Mouse (Mus musculus) limb, embryonic 14.5 days (tissue): Measurements from ENCODE around the gene Hectd4. TPM values are rescaled to one million over a fixed set of nuclear protein-coding genes. Genes with fewer than 3 reads are reported as not detected.

ENCODE experiments used
- ATAC-seq: fragments of 200-750 bp; cut with Nextera tagmentation; 2 replicates; pipeline ENCODE4 v1.8.0; 2017; ENCODE audit warnings: low read depth, moderate number of reproducible peaks, moderate TSS enrichment; ENCODE audit not compliant: low FRiP score
- DNase-seq: peaks from one replicate; pipeline ENCODE4 v3.0.0-alpha.2; 2015; ENCODE audit warnings: low spot score
- H3K27ac ChIP-seq: fragments of 300-500 bp; sonication (generic); replicated peaks from 2 replicates; pipeline ENCODE4 v1.5.1; 2014; ENCODE audit warnings: low read depth, mild to moderate bottlenecking, low read length, moderate library complexity, mixed read lengths
- H3K27me3 ChIP-seq: fragments of 300-500 bp; sonication (generic); 2 replicates; pipeline ENCODE4 v1.6.1; 2014; ENCODE audit warnings: low read length, mixed read lengths; ENCODE audit not compliant: control insufficient read depth, insufficient read depth
- H3K36me3 ChIP-seq: fragments of 300-500 bp; sonication (generic); 2 replicates; pipeline ENCODE4 v1.6.1; 2014; ENCODE audit warnings: mild to moderate bottlenecking, low read length, moderate library complexity, mixed read lengths; ENCODE audit not compliant: control insufficient read depth, insufficient read depth
- H3K4me1 ChIP-seq: fragments of 300-500 bp; sonication (generic); 2 replicates; pipeline ENCODE4 v1.6.1; 2014; ENCODE audit warnings: antibody characterized with exemption, low read length, mixed read lengths; ENCODE audit not compliant: control insufficient read depth, insufficient read depth
- H3K4me2 ChIP-seq: fragments of 300-500 bp; sonication (generic); replicated peaks from 2 replicates; pipeline ENCODE4 v1.6.1; 2014; ENCODE audit warnings: low read depth, mild to moderate bottlenecking, low read length, moderate library complexity; ENCODE audit not compliant: severe bottlenecking
- H3K4me3 ChIP-seq: fragments of 300-500 bp; sonication (generic); replicated peaks from 2 replicates; pipeline ENCODE4 v1.5.1; 2014; ENCODE audit warnings: low read length
- H3K9ac ChIP-seq: fragments of 300-500 bp; sonication (generic); 2 replicates; pipeline ENCODE4 v1.6.1; 2014; ENCODE audit warnings: mild to moderate bottlenecking, low read depth, low read length, moderate library complexity; ENCODE audit not compliant: severe bottlenecking
- H3K9me3 ChIP-seq: fragments of 300-500 bp; sonication (generic); 2 replicates; pipeline ENCODE4 v1.6.1; 2016; ENCODE audit warnings: low read length; ENCODE audit not compliant: control insufficient read depth
- POLR2A ChIP-seq: fragments of 200-500 bp; IDR thresholded peaks from 2 replicates; pipeline ENCODE4 v1.8.0; 2012; ENCODE audit warnings: inconsistent platforms, mild to moderate bottlenecking, moderate library complexity, borderline replicate concordance; ENCODE audit not compliant: insufficient read depth, insufficient read length; ENCODE audit errors: extremely low read depth
- WGBS: fragments of 180-500 bp; shearing (Covaris S2); extraction: QIAGEN DNeasy Blood & Tissue Kit; methylation state at CpG from one replicate; pipeline ENCODE4 v1.1.7; 2014; 5-methylcytosine and 5-hydroxymethylcytosine counted together
- polyA plus RNA-seq, 2 experiments: library from polyadenylated mRNA; depleted of rRNA in 1 of 2; stranded (reverse) in 1 of 2; unstranded in 1 of 2; fragments of >200 nt; fragmentation: Nextera tagmentation in 1 of 2; extraction: Ambion mirVana in 1 of 2; gene quantifications; 2 replicates each; pipeline versions ENCODE4 v1.2.1 to v1.2.3; 2012 to 2014

The Hectd4 gene
- polyA plus RNA-seq, 2 experiments: 7.0 to 15.2 TPM

DNA sequence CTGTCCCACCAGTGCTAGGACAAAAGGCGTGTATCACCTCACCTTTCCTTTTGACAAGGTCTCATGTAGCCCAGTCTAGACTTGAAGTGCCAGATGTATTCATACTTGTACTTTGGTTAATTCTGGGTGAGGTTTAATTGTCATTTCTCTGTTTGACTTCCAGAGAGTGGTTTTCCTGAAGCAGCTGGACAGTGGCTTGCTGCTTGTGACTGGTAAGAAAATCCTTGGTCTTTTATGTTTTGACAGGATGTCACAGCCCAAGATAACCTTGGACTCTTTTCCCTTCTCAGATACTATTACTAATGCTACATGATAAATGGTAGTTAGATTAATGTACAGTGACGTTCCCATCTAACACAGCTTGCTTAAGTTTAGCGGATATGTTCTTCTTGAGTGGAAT is 13.0 kb upstream of the Hectd4 start:
- peaks cover 63% of the 10 kb centered on the region for H3K36me3 ChIP-seq
- H3K9ac ChIP-seq: 0 out of 2 replicates have a peak overlapping the region, but pooled peaks have one; percentile 99
- no peaks in the 10 kb centered on the region for H3K27me3 ChIP-seq
- WGBS: 83% methylated on average over 3 of the region's 3 CpGs
- H3K27ac ChIP-seq: no peak overlapping the region
- H3K4me1 ChIP-seq: peaks cover 3% of the 10 kb centered on the region
- no peak for TF ChIP-seq POLR2A
- no peak for ATAC-seq
- no peak for DNase-seq
- H3K4me3 ChIP-seq: no peak overlapping the region
- no peaks in the 10 kb centered on the region for H3K9me3 ChIP-seq
- H3K4me2 ChIP-seq: no peak overlapping the region

DNA sequence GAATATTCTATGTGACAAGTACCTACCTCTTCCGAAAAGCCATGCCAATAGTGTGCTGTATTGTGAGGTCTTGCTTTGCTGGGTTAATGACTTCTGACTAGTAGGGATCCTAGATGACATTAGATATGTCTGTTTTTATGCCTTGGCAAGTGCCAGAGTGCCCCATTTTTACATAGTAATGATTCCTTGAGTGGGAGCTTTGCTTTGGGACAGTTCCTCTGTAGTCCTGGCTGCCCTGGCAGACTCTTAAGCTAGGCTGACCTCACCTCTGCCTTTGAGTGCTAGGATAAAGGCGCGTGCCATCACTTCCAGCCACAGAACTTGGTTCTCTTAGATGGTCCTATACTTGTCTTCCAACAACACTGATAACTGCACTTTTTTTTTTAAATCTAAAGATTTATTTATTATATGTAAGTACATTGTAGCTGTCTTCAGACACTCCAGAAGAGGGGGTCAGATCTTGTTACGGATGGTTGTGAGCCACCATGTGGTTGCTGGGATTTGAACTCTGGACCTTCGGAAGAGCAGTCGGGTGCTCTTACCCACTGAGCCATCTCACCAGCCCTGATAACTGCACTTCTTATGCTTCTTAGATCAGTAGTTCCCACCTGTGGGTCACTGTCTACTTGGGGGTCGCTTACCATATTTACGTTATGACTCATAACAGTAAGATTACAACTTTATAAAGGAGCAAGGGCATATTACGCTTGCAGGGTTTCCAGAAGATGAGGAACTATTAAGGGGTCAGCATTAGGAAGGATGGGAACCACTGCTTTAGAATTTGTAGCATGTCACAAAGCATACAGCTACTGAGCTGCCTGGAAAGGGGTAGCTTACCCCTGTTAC is 10.0 kb upstream of the Hectd4 start:
- Histone ChIP-seq H3K4me1 (peaks cover 3% of the 10 kb centered on the region), H3K27me3 (no peaks in the 10 kb centered on the region), H3K4me2 (no peak overlapping the region), H3K27ac (no peak overlapping the region), H3K4me3 (no peak overlapping the region), H3K9ac (no peak overlapping the region), H3K36me3 (peaks cover 68% of the 10 kb centered on the region), H3K9me3 (no peaks in the 10 kb centered on the region)
- DNase-seq (no peak), ATAC-seq (no peak)
- WGBS: 93% methylated on average over 9 of the region's 9 CpGs
- no peak for TF ChIP-seq POLR2A

DNA sequence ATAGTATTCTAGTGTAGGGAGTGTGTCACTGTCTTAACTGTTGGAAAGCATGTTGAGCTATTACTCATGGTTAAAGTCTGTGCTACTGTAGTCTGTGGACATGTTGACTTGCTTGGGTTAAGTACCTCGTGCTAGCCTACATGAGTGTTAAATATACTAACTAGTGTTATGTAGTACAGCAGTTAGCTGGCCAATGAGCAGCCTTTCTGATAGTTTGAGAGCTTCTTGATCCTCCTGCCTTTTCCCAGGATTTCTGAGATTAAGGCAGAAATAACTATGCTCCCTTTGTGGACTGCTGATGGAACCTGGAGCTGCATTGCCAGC is 9.5 kb upstream of the Hectd4 start:
- H3K36me3 ChIP-seq: peaks cover 67% of the 10 kb centered on the region
- no peaks in the 10 kb centered on the region for H3K9me3 ChIP-seq
- H3K4me2 ChIP-seq: no peak overlapping the region
- peaks cover 3% of the 10 kb centered on the region for H3K4me1 ChIP-seq
- WGBS: 90% methylated on average over 1 of the region's 1 CpGs
- ATAC-seq (no peak), DNase-seq (no peak)
- H3K9ac ChIP-seq: no peak overlapping the region
- H3K27ac ChIP-seq: no peak overlapping the region
- no peak overlapping the region for H3K4me3 ChIP-seq
- H3K27me3 ChIP-seq: no peaks in the 10 kb centered on the region
- TF ChIP-seq POLR2A: no peak

DNA sequence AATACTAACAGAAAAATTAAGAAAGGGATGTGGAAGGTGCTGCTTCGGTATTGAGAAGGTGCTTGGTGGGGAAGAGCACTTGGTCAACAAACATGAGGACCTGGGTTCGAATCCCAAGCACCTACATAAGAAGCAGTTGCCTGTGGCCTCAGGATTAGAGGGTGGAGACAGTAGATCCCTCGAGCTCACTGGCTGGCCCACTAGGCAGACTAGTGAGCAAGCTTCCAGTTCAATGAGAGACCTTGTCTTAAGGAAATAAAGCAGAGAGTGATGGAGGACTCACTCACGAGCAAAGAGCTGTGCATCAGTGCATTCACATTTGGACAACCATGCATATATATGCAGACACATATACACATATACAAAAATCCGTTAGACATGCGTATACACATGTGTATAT is 7.9 kb upstream of the Hectd4 start:
- Histone ChIP-seq H3K27me3 (no peaks in the 10 kb centered on the region), H3K4me2 (no peak overlapping the region), H3K9ac (no peak overlapping the region), H3K9me3 (no peaks in the 10 kb centered on the region), H3K36me3 (peaks cover 52% of the 10 kb centered on the region), H3K27ac (no peak overlapping the region), H3K4me1 (no peaks in the 10 kb centered on the region), H3K4me3 (no peak overlapping the region)
- DNase-seq (no peak), ATAC-seq (no peak)
- 87% methylated on average over 6 of the region's 6 CpGs for WGBS
- no peak for TF ChIP-seq POLR2A

DNA sequence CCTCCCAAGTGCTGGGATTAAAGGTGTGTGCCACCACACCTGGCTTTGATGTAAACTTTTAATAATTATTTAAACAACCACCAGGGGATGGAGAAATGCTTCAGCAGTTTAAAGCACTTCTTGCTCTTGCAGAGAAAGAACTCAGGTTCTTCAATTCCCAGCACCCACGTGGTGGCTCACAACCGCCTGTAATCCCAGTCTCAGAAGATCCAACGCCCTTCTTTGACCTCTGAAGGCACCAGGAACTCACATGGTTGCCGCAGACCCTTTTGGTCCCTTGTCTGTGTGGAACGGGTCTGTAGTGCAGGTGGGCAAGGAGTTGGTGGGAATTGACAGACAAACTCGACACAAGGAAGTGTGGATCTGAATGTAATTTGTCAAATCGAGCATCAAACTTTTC is 5.3 kb upstream of the Hectd4 start:
- H3K27ac ChIP-seq: no peak overlapping the region
- no peak for DNase-seq
- 58% methylated on average over 7 of the region's 7 CpGs for WGBS
- no peaks in the 10 kb centered on the region for H3K4me1 ChIP-seq
- ATAC-seq: no peak
- no peaks in the 10 kb centered on the region for H3K27me3 ChIP-seq
- H3K4me2 ChIP-seq: no peak overlapping the region
- H3K4me3 ChIP-seq: no peak overlapping the region
- H3K9ac ChIP-seq: no peak overlapping the region
- H3K36me3 ChIP-seq: peaks cover 26% of the 10 kb centered on the region
- H3K9me3 ChIP-seq: no peaks in the 10 kb centered on the region
- TF ChIP-seq POLR2A: no peak
